Mouse (Mus musculus): ENCODE data around the gene 4932438A13Rik.

GRCm38 (mm10) chr3:36905372-36905771 is 42.5 kb downstream of the 4932438A13Rik start:
- no peak for TF ChIP-seq CTCF (IDR thresholded peaks at IDR 0.05; ENCODE audit: low read depth, low read length)
- no peak for TF ChIP-seq POLR2A (IDR thresholded peaks at IDR 0.05; ENCODE audit: borderline replicate concordance, low read depth, low read length)
